Mouse (Mus musculus): ENCODE results near the gene Smg8.

The Smg8 gene

DNA sequence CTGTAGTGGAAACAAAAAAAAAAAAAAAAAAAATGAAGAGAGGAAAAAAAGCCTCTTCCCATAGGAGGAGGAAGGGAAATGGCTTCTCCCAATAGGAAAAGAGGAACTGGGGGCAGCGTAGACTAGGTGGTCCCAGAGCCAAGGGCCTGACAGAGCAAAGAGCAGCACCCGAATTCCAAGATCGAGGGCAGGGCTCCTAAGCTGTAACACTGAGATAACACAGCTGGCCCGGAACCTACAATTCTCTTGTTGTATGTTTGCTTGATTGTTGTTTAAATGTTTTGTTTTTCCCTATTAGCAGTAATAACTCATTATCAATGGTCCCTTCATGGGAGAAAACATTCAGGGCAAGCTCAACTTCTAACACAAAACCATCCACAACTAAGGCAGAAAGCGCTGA, 39.6 kb downstream of the Smg8 start:
- DNase-seq (ENCODE audit: low spot score in 2 of 2): no peak

DNA sequence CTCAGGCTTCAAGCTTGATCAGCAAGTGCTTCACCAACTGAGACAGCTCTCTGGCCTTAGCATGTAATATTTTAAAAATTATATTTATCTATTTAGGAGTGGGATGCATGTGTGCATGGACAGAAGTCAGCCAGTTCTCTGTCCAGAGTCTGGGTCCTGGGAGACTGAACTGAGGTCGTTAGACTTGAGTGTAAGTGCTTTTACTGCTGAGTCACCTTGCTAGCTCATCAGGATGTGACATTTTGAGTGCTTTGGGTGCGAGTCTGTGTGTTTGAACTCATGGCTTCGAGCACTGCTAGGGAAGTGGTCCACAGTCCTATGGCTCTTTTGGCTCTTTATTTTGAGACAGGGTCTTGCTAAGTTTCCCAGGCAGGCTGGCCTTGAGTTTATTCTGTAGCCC, 43.5 kb downstream of the Smg8 start:
- DNase-seq (ENCODE audit: low spot score in 2 of 2): no peak

DNA sequence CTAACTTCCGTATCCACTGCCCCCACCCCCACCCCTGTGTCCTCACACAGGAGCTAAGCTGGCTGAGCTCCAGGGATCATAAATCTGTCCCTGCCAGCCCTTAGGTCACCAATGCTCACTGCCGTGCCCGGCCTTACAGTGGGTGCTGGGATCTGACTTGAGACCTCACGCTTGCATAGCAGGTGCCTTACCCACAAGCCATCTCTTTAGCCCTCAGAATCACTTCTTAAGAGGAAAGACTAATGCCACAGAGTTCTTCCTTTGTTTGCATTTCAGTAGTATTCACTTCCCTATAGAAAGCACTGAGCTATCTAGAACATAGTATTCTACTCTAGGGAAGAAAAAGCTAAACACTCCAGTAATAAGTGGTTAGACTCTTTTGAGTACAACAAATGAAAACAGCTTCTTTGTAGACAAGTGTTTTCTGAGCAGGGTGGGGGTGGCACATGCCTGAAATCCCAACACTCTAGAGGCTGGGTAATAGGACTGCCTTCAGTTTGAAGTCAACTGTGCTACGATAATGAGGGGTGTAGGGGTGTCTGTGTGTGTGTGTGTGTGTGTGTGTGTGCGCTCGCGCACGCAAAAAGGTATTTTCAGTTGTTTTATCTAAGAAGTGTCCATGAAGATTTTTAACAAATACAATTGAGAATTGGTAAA, 47.1 kb downstream of the Smg8 start:
- DNase-seq (ENCODE audit: low spot score in 2 of 2): no peak

DNA sequence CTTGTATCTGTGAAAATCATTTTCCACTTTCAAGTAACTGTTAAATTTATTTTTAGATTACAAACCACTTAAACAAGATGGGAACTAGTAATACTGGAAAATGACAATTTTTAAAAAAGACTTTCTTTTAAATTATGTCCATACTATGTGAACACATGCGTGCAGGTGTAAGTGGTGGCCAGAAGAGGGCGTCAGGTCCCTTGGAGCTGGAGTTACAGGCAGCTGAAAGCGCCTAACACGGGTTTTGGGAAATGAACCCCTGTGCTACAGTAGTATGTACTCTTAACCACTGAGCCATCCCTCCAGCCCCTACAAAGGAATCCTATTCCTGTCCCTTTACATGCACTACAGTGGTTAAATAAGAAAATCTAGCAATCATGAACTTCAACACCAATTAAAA, 50.4 kb downstream of the Smg8 start:
- DNase-seq (ENCODE audit: low spot score in 2 of 2): no peak

DNA sequence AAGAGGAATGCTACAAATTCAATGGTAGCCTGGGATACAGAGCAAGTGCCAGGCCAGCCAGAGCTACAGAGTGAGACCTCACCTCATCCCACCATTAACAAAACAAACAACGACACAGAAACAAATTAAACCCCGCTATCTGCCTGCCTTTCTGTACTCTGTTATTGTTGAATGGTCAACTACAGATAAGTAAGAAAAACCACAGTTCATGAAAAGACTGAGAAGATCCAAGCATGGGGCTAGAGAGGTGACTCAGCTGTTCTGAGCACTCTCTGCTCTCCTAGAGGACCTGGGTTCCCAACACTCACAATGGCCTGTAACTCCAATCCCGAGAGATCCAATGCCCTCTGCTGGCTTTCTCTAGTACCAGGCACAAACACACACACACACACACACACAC, 58.4 kb downstream of the Smg8 start:
- DNase-seq (ENCODE audit: low spot score in 2 of 2): no peak

Measured in right cerebral cortex, adult 2 months (tissue).